Mouse (Mus musculus) forebrain, embryonic 11.5 days (tissue): ENCODE data around the gene Mars. TPM values are rescaled to one million over a fixed set of nuclear protein-coding genes. Genes with fewer than 3 reads are reported as not detected.
A peak's percentile ranks its signal among the peaks of the same experiment; 100 is the strongest.

Source experiments
- ATAC-seq: fragments of 200-750 bp; cut with Nextera tagmentation; replicated peaks from 2 replicates; pipeline ENCODE4 v1.8.0; 2017; ENCODE audit warnings: moderate TSS enrichment; ENCODE audit not compliant: low FRiP score
- DNase-seq: peaks from one replicate; pipeline ENCODE4 v3.0.0-alpha.2; 2017; ENCODE audit warnings: low spot score
- H3K27ac ChIP-seq: fragments of 300-500 bp; sonication (generic); 2 replicates; pipeline ENCODE4 v1.5.1; 2014; ENCODE audit warnings: low read depth, low read length
- H3K27me3 ChIP-seq: fragments of 300-500 bp; sonication (generic); 2 replicates; pipeline ENCODE4 v1.6.1; 2014; ENCODE audit warnings: mild to moderate bottlenecking, low read length, mixed read lengths; ENCODE audit not compliant: control insufficient read depth, insufficient read depth
- H3K36me3 ChIP-seq: fragments of 300-500 bp; sonication (generic); 2 replicates; pipeline ENCODE4 v1.6.1; 2014; ENCODE audit warnings: mild to moderate bottlenecking, low read length, moderate library complexity, mixed read lengths; ENCODE audit not compliant: control insufficient read depth, insufficient read depth
- H3K4me1 ChIP-seq: fragments of 300-500 bp; sonication (generic); replicated peaks from 2 replicates; pipeline ENCODE4 v1.6.1; 2014; ENCODE audit warnings: low read length, mixed read lengths; ENCODE audit not compliant: control insufficient read depth, insufficient read depth
- H3K4me2 ChIP-seq: fragments of 300-500 bp; sonication (generic); 2 replicates; pipeline ENCODE4 v1.6.1; 2014; ENCODE audit warnings: low read depth, mild to moderate bottlenecking, low read length, moderate library complexity, mixed read lengths; ENCODE audit not compliant: severe bottlenecking
- H3K4me3 ChIP-seq: fragments of 300-500 bp; sonication (generic); 2 replicates; pipeline ENCODE4 v1.5.1; 2014; ENCODE audit warnings: low read depth, low read length
- H3K9ac ChIP-seq: fragments of 300-500 bp; sonication (generic); 2 replicates; pipeline ENCODE4 v1.6.1; 2014; ENCODE audit warnings: low read length
- H3K9me3 ChIP-seq: fragments of 300-500 bp; sonication (generic); 2 replicates; pipeline ENCODE4 v1.6.1; 2016; ENCODE audit warnings: low read length, mixed read lengths; ENCODE audit not compliant: control insufficient read depth
- WGBS: fragments of 180-500 bp; shearing (Covaris S2); extraction: QIAGEN DNeasy Blood & Tissue Kit; methylation state at CpG from one replicate; pipeline ENCODE4 v1.1.7; 2014; 5-methylcytosine and 5-hydroxymethylcytosine counted together
- polyA plus RNA-seq: library from polyadenylated mRNA; unstranded; fragments of >200 nt; fragmentation: Nextera tagmentation; extraction: Ambion mirVana; gene quantifications from 2 replicates; pipeline ENCODE4 v1.2.1, GENCODE M21; 2014

Gene Mars
- polyA plus RNA-seq, 1 experiment from 2014 or later: 191 TPM

DNA sequence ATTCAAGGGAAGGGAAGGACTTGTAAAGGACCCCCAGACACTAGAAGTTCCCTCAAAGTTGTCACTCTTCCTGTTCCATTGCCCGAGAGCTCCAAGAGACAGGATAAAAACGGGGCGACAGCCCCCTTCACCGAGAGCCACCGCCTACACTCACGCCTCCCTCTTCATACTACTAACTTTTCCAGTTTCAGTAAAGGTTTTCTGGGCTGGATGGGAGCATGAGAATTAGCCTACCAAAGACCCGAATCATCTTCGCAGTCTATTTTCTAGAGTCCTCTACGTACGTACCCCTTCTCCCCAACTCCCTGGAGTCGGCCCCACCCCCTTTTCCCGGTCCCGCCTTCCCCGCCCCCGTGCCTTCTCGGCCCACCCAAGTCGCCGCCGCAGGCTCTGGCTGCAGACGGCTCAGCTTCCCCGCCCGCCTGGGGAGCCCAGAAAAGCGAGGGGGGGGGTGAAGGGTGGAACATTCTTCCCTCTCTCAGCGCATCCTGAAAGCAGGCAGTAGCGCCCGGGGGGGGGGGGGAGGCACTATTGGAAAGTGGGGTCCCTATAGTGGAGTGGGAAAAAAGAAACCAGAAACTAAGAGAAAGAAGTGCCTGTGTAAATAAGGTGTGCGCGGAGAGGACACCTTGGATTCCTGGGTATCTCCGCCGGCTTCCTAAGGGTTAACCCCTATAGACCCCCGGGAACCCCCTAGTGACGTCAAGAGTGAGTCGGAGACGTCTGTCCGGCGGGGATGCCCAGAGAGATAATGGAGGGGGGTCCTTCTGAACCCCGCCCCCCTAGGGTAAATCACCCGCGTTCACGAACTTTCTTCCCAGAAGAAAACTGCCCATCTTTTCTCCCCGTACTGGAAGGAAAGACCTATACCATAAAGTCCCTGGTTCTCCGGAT lies 28.3 kb upstream of the Mars start:
- H3K4me1 ChIP-seq: peaks cover 8% of the 10 kb centered on the region; the same call in 1 of the 2 replicates
- peak overlapping the region; percentile 72 for H3K27ac ChIP-seq
- H3K9me3 ChIP-seq: no peaks in the 10 kb centered on the region
- ATAC-seq: peak; percentile 59
- under 1% methylated on average over 40 of the region's 42 CpGs for WGBS
- H3K9ac ChIP-seq: peak overlapping the region; percentile 49
- peaks cover 3% of the 10 kb centered on the region; the same call in 1 of the 2 replicates for H3K27me3 ChIP-seq
- H3K36me3 ChIP-seq: no peaks in the 10 kb centered on the region
- DNase-seq: peak; percentile 90
- peak overlapping the region; percentile 77 for H3K4me2 ChIP-seq
- H3K4me3 ChIP-seq: peak overlapping the region; percentile 34

GRCm38 (mm10) chr10:127338930-127339682 lies 27.5 kb upstream of the Mars start:
- DNase-seq (peak; percentile 91), ATAC-seq (peak; percentile 64)
- H3K27me3 ChIP-seq: peaks cover 3% of the 10 kb centered on the region; the same call in 1 of the 2 replicates
- H3K4me1 ChIP-seq: peaks cover 8% of the 10 kb centered on the region; the same call in 1 of the 2 replicates
- no peaks in the 10 kb centered on the region for H3K36me3 ChIP-seq
- under 1% methylated on average over 31 of the region's 31 CpGs for WGBS
- H3K9ac ChIP-seq: peak overlapping the region; percentile 49
- H3K27ac ChIP-seq: peak overlapping the region; percentile 72
- H3K4me2 ChIP-seq: peak overlapping the region; percentile 77
- H3K4me3 ChIP-seq: peak overlapping the region; percentile 34
- no peaks in the 10 kb centered on the region for H3K9me3 ChIP-seq

GRCm38 (mm10) chr10:127337536-127338099 lies 26.0 kb upstream of the Mars start:
- 87% methylated on average over 6 of the region's 6 CpGs for WGBS
- peaks cover 3% of the 10 kb centered on the region; the same call in 1 of the 2 replicates for H3K27me3 ChIP-seq
- no peak for ATAC-seq
- H3K9me3 ChIP-seq: no peaks in the 10 kb centered on the region
- H3K36me3 ChIP-seq: no peaks in the 10 kb centered on the region
- no peak overlapping the region for H3K9ac ChIP-seq
- no peak for DNase-seq
- H3K4me3 ChIP-seq: no peak overlapping the region
- H3K4me2 ChIP-seq: no peak overlapping the region
- H3K4me1 ChIP-seq: peaks cover 8% of the 10 kb centered on the region; the same call in 1 of the 2 replicates
- no peak overlapping the region for H3K27ac ChIP-seq

DNA sequence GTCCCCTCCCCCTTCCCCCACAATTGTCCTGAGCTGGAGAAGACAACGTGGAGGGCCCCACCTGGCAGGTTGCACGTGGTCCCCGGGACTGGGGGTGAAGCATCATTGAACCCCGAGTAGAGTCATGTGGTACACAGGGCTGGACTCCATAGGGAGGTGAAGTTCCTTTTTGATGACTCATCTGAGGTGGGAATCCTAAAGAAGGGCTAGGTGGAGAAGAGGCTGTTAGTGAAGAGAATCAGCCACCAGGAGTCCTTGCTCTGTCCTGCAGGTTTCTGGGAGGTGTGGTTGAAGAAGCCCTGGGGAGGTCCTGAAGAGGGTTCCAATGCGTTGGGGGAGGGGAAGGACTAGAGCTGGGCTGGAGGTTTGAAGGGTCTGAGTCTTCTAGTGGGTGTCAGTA lies 25.4 kb upstream of the Mars start:
- ATAC-seq (no peak), DNase-seq (no peak)
- Histone ChIP-seq H3K4me2 (no peak overlapping the region), H3K9ac (no peak overlapping the region), H3K27ac (no peak overlapping the region), H3K4me1 (peaks cover 8% of the 10 kb centered on the region; the same call in 1 of the 2 replicates), H3K27me3 (peaks cover 3% of the 10 kb centered on the region; the same call in 1 of the 2 replicates), H3K9me3 (no peaks in the 10 kb centered on the region), H3K4me3 (no peak overlapping the region), H3K36me3 (no peaks in the 10 kb centered on the region)
- WGBS: 68% methylated on average over 5 of the region's 5 CpGs

GRCm38 (mm10) chr10:127335271-127335670 lies 23.7 kb upstream of the Mars start:
- no peak overlapping the region for H3K4me2 ChIP-seq
- no peaks in the 10 kb centered on the region for H3K36me3 ChIP-seq
- 58% methylated on average over 1 of the region's 1 CpGs for WGBS
- H3K4me1 ChIP-seq: peaks cover 3% of the 10 kb centered on the region; the same call in 1 of the 2 replicates
- no peak for DNase-seq
- no peak overlapping the region for H3K9ac ChIP-seq
- H3K9me3 ChIP-seq: no peaks in the 10 kb centered on the region
- no peak overlapping the region for H3K27ac ChIP-seq
- no peak overlapping the region for H3K4me3 ChIP-seq
- 0 out of 2 replicates have a peak, but pooled peaks cover under 1% of the 10 kb centered on the region for H3K27me3 ChIP-seq
- ATAC-seq: no peak

GRCm38 (mm10) chr10:127333152-127333551 lies 21.6 kb upstream of the Mars start:
- no peak for DNase-seq
- H3K36me3 ChIP-seq: no peaks in the 10 kb centered on the region

DNA sequence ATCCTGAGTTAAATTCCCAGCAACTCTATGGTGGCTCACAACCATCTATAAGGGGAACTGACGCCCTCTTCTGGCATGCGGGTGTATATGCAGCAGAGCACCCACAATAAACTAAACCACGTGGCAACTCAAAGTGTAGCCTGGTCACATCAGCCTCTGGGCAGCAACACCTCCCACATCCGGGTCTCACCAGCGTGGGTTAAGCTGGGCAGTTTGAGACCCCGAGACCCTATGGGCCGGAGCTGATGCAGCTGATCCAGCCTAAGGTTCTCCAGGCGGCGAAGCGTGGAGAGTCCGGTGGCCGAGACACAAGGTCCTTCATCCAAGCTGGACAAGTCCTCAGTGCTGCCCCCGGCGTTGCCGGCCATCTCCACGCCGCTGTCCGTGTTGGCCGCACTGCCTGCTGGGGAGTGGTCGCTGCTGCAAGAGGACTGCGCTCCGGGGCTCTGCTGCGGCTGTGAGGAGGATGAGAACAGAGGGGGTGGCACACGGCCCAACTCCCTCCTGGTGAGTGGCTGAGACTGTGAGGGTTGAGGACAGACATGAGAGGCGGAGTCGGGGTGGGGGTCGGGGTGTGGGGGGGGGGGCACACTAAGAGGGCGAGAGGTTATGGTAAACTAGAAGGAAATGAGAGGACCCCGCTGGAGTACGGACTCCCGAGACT lies 20.8 kb upstream of the Mars start:
- no peaks in the 10 kb centered on the region for H3K4me1 ChIP-seq
- H3K4me3 ChIP-seq: peak overlapping the region; percentile 22
- H3K9me3 ChIP-seq: no peaks in the 10 kb centered on the region
- peaks cover 20% of the 10 kb centered on the region for H3K27me3 ChIP-seq
- no peaks in the 10 kb centered on the region for H3K36me3 ChIP-seq
- H3K4me2 ChIP-seq: peak overlapping the region; percentile 47
- ATAC-seq (no peak; the same call in 1 of the 2 replicates), DNase-seq (no peak)
- H3K9ac ChIP-seq: no peak overlapping the region; the same call in 1 of the 2 replicates
- H3K27ac ChIP-seq: no peak overlapping the region
- 23% methylated on average over 31 of the region's 31 CpGs for WGBS

More at GRCm38 (mm10) chr10:127333152-127333551, 21.6 kb upstream of the Mars start:
- Histone ChIP-seq H3K27me3 (peaks cover 12% of the 10 kb centered on the region), H3K9me3 (no peaks in the 10 kb centered on the region), H3K9ac (no peak overlapping the region), H3K4me1 (no peaks in the 10 kb centered on the region), H3K27ac (no peak overlapping the region), H3K4me2 (no peak overlapping the region), H3K4me3 (no peak overlapping the region)
- WGBS: 66% methylated on average over 5 of the region's 5 CpGs
- ATAC-seq: no peak

- no peaks in the 10 kb centered on the region for H3K36me3 ChIP-seq
- H3K27me3 ChIP-seq: peaks cover 41% of the 10 kb centered on the region
- H3K4me1 ChIP-seq: peaks cover 11% of the 10 kb centered on the region
- H3K4me3 ChIP-seq: no peak overlapping the region
- no peak overlapping the region for H3K27ac ChIP-seq
- 84% methylated on average over 7 of the region's 7 CpGs for WGBS
- no peak overlapping the region for H3K4me2 ChIP-seq
- no peak for DNase-seq
- ATAC-seq: no peak
- H3K9ac ChIP-seq: no peak overlapping the region
- no peaks in the 10 kb centered on the region; the same call in 1 of the 2 replicates for H3K9me3 ChIP-seq
These were observed 18.6 kb upstream of the Mars start for GRCm38 (mm10) chr10:127330212-127330611.
